Mouse (Mus musculus) NIH3T3 (cell line): ENCODE results near the gene Ncf2.

Source experiments
- DNase-seq: peaks from one replicate; pipeline ENCODE4 v3.0.0-alpha.2; 2012; ENCODE audit warnings: low read depth

Gene Ncf2

DNA sequence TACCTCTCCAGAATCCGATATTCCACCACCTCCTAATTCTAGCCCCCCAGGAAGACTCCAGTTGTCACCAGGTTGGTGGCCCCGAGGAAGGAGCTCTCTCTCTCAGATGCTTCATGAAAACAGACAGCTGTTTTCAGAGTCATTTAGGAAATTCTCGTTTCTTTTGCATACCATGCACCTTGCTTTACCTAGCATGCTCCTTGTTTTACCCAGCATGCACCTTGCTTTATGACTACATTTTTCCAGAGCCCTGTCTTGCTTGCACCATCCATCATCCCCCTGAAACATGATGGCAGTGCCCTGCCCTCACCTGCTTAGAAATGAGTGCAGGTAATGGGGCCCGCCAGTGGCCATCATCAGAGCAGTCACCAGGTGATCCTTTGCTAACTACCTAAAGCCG is 31.6 kb downstream of the Ncf2 start:
- no peak for DNase-seq

DNA sequence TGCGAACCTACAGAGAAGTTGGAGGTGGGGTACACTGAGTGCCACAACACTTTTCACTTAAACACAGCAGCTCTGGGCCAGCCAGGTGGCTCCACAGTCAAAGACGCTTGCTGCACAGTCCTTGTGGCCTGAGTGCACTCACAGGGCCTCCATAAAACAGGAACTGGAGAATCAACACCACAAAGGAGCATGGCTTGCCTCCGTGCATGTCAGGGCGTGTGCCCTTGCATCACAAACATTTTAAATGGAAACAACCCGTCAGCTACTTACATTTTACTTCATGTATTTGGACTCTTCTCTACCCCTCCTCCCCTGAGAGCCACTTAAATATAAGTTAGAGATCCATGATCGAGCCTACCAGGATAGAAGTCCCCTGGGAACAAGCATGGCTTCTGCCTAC is 32.3 kb downstream of the Ncf2 start:
- no peak for DNase-seq

- no peak for DNase-seq
Measured at GRCm38 (mm10) chr1:152835061-152835460, 35.1 kb downstream of the Ncf2 start.

DNA sequence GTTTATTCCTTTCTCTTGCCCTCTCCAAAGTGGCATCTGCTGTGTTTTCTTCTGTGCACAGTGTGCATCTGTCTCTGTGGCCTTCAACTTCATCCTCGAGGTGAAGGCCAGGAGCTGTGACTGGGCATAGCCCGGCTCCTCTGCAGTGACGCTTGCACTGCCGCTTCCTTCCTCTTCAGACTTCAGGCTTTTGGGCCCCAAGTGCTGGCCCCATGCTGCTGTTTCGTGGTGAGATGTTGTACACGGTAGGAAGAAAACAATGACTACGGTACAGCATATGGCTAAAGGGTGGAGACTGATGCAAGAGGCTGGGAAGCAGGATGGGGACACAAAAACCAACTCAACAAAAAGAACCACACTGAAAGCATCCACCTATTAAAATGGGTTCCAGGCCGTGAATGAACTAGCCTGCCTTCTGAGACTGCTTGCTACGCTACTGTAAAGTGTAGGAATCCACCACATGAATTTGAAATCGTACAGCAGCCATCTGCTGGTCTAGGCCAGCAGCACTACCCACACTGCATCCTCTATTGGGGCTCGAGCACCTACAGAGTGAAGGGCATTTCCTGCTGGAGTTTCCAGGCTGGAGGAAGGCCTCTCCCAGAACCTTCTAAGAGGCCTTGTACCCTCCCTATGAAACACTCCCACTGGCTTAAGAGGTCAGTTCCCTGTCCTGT is 38.2 kb downstream of the Ncf2 start:
- DNase-seq: no peak

- DNase-seq: no peak
Measured at GRCm38 (mm10) chr1:152838841-152839240, 38.8 kb downstream of the Ncf2 start.

GRCm38 (mm10) chr1:152840343-152840742 is 40.3 kb downstream of the Ncf2 start:
- DNase-seq: no peak

- no peak for DNase-seq
Measured at GRCm38 (mm10) chr1:152841057-152841456, 41.1 kb downstream of the Ncf2 start.

- DNase-seq: no peak
Measured at GRCm38 (mm10) chr1:152844634-152845033, 44.6 kb downstream of the Ncf2 start.

DNA sequence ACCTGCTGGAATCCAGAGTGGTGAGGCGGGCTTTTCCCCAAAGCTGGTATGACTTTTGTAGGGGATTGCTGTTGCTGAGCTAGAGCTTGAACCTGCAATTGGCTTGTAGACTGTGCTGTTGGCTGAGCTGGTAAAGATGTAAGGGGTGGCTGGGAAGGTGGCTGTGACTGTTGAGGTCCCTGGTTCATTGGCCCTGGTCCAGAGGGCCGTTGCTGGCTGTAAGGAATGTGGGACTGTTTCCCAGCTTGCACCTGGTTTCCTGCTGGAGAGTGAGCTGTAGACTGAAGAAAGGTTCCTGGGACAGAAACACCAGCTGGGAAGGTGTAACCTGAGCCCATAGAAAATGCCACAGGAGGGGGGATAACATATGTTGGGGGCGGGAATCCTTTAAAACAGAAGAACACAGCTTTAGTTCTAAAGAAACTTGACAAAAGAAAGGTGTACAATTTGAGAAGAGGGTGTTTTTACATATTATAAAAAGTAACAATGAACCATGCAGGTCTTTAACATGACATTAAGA is 45.3 kb downstream of the Ncf2 start:
- DNase-seq: no peak

GRCm38 (mm10) chr1:152846856-152847255 is 46.9 kb downstream of the Ncf2 start:
- peak; percentile 68 for DNase-seq

DNA sequence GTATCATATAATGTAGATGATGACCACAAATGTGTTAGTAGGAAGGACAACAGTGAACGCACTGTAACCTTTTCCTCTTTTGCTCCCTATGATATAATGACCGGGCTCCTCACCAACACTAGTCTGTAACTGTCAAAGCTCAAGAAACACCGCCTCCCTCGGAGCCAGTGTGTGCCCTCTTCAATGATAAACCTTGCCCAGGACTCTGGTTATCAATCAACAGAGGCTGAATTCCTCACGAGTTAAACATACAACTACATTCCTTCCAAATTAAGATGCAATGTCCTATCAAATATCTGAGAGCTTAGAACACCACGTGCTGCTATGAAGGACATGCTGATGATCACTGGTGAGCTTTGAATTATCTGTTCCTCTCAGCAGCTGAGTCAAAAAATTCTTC is 69.9 kb downstream of the Ncf2 start:
- no peak for DNase-seq

GRCm38 (mm10) chr1:152871031-152871430 is 71.0 kb downstream of the Ncf2 start:
- DNase-seq: no peak
